Mouse (Mus musculus) hindlimb bud, embryonic 11.5 days (tissue): ENCODE measurements at regions not wholly inside any gene's neighbourhood (a gene's known extent, or its start where the extent isn't known, plus 50 kb on each side); places are given as distances from the start of the nearest gene placed in this dataset.
A peak's percentile ranks its signal among the peaks of the same experiment; 100 is the strongest.

ENCODE experiments used
- DNase-seq: peaks from one replicate; pipeline ENCODE4 v3.0.0-alpha.2; 2012; ENCODE audit warnings: low read depth, low spot score; ENCODE audit errors: extremely low spot score

DNA sequence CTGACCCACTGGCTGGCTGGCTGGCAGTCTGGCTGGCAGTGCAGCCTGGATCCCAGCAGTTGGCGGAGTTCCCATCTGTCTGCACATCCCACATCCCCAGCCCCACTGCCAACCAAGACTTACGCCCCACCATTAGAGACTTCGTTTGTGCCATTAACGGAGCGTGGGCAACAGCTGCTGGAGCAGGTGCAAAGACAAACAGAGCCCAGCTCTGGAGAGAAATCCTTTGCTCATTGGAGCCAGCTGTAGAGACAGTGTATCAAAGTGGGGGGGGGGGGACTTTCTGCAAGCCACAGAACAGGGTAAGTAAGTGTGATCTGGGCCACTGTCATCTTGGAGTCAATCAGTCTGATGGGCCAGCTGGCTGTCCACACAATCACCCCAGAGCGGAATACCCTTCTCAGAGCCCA, 52.3 kb downstream of the Rplp1 start:
- DNase-seq = no peak

DNA sequence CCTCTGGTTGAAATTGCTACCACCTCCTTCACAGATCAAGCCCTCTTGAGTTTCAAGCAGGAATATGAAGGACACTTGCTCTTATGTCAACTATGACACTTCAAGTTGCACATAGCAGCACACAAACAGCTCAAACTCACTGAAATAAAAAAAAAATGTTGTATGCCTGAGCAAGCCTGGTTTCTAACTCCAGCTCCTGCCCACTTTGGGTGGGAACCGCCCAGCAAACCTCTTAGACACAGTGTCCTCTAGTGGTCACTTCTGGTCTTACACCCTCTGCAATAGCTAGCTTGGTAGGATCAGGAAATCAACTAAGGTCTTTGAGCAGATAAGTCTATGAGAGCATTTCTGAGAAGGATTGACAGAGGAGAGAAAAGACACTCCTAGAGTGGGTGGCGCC, 54.2 kb downstream of the Rplp1 start:
- peak; percentile 71 for DNase-seq

GRCm38 (mm10) chr9:61859438-61859837, 54.9 kb downstream of the Rplp1 start:
- no peak for DNase-seq

DNA sequence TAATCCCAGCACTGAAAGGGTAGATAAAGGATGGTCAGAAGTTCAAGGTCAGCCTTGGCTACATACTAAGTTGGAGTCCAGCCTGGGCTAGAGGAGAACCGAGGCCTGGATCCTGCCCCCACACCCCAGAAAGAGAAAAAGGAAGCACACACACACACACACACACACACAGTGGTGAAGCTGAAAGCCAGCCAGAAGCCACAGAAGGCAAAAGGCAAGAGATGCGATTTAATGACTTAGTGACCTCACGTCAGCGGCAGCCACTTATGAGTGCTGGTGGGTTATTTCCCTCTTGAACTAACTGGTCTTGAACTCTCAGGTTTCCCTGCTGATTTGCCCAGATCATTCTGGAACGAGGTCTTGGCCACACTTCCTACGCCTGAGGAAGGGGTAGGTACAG, 56.5 kb downstream of the Rplp1 start:
- DNase-seq = no peak

GRCm38 (mm10) chr9:61856686-61857085, 57.7 kb downstream of the Rplp1 start:
- DNase-seq = no peak

DNA sequence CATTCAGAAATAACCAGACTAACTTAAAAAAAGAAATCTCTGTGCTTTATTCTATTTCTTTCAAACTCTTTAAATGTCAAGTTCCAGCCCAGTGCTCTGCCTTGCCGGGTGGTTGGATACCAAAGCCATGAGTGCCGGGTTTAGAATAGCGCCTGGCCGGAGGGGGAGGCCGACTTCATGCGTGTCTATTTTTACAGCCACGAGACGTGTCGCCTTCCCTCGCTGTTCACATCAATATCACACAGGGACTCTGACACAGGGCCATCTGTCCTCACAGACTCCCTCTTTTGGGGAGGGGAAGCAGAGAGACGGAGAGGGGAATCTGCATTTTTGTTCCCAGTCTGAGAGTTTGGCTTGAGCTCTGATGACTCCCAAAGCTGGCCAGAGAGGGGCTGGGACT, 58.7 kb downstream of the Rplp1 start:
- DNase-seq = no peak

- no peak for DNase-seq
These were observed 60.5 kb downstream of the Rplp1 start for GRCm38 (mm10) chr9:61853841-61854240.

- no peak for DNase-seq
These were observed 63.0 kb downstream of the Rplp1 start for GRCm38 (mm10) chr9:61851331-61851730.

GRCm38 (mm10) chr9:61848401-61848800, 65.9 kb downstream of the Rplp1 start:
- DNase-seq = no peak

- DNase-seq = no peak
These were observed 66.8 kb downstream of the Rplp1 start for GRCm38 (mm10) chr9:61847496-61847895.

GRCm38 (mm10) chr9:61844645-61845044, 69.7 kb downstream of the Rplp1 start:
- DNase-seq = no peak

- no peak for DNase-seq
These were observed 70.2 kb downstream of the Rplp1 start for GRCm38 (mm10) chr9:61844141-61844540.

GRCm38 (mm10) chr9:61843513-61843912, 70.8 kb downstream of the Rplp1 start:
- no peak for DNase-seq

DNA sequence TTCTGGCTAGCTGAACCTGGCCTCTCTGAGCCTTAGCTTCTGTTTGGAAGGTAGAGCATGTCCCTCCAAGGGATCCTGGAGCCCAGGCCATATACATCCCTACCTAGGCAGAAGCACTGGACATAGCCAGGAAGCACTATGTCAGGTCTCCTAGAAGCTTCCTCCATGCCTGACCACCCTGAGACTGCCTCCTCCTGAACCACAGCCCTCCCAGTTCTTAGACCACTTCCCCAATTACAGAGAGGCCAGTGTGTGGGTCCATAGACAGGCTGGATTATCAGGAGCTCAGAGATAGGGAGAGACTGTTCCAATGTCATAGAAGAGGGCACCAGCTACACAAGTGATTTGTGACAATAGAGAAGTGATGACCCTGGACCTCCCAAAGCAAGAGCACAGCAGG, 72.0 kb downstream of the Rplp1 start:
- no peak for DNase-seq

- no peak for DNase-seq
These were observed 73.1 kb downstream of the Rplp1 start for GRCm38 (mm10) chr9:61841222-61841621.

- DNase-seq = no peak
These were observed 74.0 kb downstream of the Rplp1 start for GRCm38 (mm10) chr9:61840353-61840752.

DNA sequence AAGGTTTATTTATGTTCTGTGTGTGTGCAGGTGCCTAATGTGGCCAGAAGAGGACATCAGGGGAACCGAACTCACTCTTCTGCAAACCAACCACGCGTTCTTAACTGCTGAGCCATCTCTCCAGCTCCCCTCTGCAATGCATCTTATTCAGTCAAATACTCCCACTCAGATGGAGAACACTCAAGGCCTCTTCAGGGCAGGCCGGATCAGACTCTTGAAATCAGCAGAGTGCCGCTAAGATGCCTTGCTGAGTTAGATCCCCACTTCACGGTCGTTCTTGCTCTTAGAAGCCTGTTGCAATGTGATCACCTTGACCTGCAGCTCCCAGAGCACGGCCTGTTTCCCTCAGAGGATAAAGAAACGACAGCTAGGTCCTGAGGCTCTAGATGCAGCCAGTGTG, 81.1 kb downstream of the Rplp1 start:
- DNase-seq = no peak

- DNase-seq = no peak
These were observed 84.1 kb downstream of the Rplp1 start for GRCm38 (mm10) chr9:61830236-61830635.

DNA sequence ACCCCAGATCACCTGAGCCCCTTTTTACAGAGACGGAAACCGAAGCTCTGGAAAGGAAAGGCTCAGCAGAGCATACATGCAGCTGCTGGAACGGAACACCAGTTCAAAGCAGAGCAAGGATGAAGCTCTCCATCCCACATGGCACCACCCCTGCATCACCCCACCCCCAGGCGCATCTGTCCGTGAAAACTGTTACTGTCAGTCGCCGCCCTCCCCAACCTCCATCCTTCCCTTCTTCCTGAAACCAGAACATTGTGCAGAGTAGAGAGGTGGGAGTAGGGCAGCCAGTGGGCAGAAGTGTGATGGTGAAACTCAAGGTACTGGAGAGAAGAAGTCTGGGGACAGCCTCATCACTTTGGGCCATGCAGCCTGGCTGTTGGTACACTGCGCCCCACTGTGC, 84.6 kb downstream of the Rplp1 start:
- DNase-seq = no peak

- no peak for DNase-seq
These were observed 85.0 kb downstream of the Rplp1 start for GRCm38 (mm10) chr9:61829301-61829700.

GRCm38 (mm10) chr9:61827721-61828120, 86.6 kb downstream of the Rplp1 start:
- DNase-seq = no peak

DNA sequence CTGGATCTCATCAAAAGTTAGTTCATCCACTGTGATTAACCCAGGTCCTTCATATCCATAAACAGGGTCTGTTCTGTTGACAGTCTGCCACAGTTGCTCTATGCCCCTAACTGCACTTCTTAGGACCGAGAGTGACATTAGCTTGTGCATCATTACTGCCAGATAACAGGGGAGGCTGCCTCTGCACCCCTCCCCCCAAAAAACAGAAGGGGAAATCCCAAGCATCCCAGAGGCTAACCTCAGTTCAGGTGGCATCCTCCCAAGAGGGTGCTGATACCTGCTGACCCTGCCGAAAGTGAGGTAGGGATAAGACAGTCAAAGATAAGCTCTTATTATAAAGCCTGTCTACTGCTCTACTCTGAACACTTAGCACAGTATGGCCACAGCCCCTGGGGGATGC, 87.3 kb downstream of the Rplp1 start:
- DNase-seq = no peak

GRCm38 (mm10) chr9:61826415-61826814, 87.9 kb downstream of the Rplp1 start:
- no peak for DNase-seq

GRCm38 (mm10) chr9:61825804-61826203, 88.5 kb downstream of the Rplp1 start:
- no peak for DNase-seq
